Mouse (Mus musculus): ENCODE results near the gene Rsc1a1.

DNA sequence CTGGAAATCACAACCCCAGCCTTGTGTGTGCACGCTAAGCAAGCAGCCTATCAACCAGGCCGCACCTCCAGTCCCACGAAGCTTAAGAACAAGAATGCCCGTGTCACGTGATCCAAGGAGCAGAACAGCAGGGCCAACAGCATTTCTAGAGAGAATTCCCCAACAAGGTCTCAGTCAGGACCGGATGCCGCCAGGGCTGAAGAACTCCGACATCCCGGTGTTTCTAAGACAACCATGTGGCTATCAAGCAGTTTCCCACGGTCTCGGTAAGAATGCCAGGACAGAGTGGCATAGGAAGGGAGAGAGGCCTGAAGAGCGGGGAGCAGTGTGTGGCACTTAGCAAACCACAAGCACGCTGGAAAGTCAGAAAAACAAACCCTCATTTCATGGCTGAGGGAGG, 31.6 kb downstream of the Rsc1a1 start:
- TF ChIP-seq POLR2A (IDR thresholded peaks at IDR 0.05; ENCODE audit: borderline replicate concordance, extremely low read depth, low read depth, low read length) (no peak), CTCF (IDR thresholded peaks at IDR 0.05; ENCODE audit: insufficient read depth, low read length) (no peak)
